Mouse (Mus musculus) gastrocnemius, postnatal 10 days (tissue): ENCODE measurements around the gene Bcl2l12. TPM values are rescaled to one million over a fixed set of nuclear protein-coding genes. Genes with fewer than 3 reads are reported as not detected.

ENCODE experiments used
- DNase-seq: peaks from one replicate; pipeline ENCODE4 v3.0.0; 2021; ENCODE audit warnings: mixed read lengths
- total RNA-seq, 2 experiments: library from RNA; stranded (reverse); gene quantifications; 2 replicates each; pipeline ENCODE4 v1.2.3; 2021

Gene Bcl2l12
- total RNA-seq, 2 experiments from 2014 or later = 10.8 to 14.0 TPM

DNA sequence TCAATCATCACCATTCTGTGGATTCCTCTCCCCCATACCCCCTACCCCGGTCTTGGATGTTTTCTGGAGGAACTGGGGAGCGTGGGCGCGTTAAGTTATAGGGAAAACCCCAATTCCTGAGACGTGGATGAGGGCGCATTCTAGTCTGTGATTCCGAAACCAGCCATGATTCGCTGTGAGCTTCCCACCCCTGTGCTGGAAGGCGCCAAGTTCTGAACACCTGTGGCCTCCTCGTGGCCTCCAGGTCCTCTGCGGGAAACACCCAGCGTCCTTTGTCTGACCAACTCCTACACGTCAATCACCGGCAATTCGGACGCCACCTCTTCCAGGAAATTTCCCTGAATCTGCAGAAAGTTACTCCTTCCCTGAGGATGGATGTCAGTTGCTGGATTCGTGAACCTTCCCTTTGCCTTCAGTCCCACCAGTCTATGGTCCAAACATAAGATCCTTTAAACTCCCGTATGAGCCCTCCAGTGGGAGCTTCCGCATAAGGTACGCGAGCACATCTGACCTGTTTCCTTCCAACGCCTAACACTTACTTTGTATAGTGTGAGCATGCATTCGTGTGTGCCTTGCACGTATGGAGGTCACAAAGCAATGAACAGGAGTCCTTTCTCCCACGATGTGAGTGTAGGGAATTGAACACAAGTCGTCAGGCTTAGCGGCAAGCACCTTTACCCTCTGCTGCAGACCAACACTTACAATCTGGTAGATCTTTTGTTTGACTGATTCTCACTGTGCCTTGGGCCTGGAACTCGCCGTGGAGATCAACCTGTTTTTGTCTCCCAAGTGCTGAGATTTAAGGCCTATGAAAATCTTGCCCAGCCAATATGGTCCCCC is 11.4 kb downstream of the Bcl2l12 start:
- DNase-seq = no peak

DNA sequence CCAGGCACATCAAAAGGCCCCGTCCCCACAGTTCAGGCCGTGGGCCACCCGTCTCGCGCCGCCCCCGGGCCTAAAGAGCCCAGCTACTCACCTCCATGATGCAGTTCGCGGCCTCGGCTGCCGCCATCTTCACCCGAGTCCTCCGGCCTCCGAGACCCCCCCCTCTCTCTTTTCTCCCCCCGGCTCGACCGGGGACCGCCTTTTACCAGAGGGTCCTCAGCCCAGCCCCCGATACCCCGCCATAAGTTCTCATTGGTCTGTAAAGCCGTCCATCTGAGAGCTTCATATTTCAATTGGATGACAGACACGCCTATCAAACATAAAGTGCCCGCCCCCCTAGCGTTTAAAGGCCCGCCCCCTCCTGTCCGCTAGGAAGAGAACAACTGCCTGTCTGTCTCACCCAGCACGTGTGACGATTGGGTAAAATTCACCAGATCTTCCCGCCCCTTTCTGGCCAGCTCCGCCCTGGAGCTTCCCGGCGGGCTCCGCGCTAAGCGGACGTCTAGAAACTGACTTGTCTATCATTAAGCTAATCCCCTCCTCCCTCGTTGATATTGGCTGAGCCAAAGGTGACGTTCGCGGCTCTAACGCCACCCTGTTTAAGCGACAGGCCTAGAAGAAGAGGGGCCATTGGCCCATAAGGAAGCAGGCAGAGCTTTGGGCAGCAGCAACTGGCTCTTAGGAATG is 12.2 kb downstream of the Bcl2l12 start, which contains the start of gene Prmt1:
Gene Prmt1 (minus strand): TSS at position 377 of the 687 bp plus-strand sequence.
- DNase-seq = peak; percentile 91

DNA sequence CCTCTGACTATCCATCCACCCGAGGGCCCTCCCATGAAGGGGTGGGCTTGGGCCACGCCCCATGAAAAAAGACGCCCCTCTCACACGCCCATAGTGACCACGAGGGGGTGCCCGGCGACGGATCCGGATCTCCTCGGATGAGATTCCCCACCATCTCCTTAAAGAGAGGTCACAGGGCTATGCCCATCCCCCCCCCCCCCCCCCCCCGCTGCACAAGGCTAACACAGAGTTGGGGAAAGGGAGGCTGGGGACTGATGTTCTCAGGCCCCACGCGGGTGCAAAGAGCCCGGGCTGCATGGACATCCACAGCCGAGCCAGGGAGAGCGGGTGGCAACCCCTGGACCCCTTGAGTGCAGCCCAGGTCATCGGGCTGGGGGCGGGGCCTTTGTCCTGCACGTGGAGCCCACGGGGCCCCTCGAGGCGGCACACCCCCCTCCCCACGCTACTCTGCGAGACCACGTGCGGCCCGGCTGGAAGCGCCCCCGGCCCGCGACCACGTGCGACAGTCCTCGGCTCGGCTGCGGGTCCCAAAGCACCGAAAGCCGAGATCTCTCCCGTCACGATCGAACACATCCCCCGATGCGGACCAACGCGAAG is 12.8 kb downstream of the Bcl2l12 start:
- DNase-seq = peak; percentile 74

DNA sequence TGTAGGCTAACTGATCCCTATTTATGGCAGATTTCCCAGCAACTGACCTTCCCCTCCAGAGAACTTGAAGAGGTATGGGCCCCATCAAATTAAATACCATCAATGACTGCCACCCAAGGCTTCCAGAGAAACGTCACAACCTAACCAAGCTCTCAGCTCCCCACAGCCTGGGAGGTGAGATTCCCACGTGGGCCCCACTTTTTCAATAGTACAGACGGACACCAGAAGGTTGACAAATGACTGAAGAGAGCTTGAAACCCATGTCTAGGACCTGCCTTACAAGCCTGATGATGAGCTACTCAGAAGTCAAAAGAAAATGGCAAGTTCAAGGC is 13.7 kb downstream of the Bcl2l12 start:
- no peak for DNase-seq

DNA sequence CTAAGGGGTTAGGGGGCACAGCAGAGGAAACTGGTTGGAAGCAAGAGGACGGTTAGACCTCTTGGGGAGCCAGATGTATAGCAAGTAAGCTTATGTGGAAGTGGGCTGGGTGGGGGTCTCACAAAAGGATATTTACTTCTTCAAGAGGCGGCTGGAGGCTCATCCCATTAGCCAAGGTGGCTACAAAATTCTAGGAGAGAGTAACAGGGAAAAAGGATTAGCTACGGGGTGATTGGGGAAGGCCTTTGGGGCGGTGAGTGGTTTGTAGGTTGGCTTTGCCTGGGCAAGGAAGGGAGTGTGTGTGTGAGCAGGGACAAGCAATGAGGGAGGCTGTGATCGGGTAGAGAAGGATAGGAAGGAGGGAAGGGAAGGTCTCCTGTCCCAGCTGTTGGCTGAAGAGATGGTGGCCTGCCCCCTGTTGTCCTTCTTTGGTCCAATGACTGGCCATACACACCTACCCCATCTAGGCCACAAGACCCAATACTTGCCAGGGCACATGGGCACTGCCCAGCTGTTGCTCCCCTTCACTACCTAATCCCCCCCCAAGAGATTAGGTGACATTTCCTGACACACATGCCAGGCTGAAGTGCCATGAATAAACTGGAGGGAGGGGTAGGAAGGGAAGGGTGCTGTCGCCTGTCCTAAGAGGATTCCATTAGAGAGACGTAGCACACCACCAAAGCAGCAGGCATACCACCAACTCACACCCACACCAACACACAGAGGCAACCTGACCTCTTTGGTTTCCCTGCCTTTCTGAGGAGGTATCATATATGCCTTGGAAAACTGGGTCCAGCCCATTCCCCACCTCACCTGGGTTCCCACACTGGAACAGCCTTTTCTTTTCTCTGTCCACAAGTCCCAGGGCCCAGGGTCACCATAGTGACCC is 14.3 kb downstream of the Bcl2l12 start:
- no peak for DNase-seq

DNA sequence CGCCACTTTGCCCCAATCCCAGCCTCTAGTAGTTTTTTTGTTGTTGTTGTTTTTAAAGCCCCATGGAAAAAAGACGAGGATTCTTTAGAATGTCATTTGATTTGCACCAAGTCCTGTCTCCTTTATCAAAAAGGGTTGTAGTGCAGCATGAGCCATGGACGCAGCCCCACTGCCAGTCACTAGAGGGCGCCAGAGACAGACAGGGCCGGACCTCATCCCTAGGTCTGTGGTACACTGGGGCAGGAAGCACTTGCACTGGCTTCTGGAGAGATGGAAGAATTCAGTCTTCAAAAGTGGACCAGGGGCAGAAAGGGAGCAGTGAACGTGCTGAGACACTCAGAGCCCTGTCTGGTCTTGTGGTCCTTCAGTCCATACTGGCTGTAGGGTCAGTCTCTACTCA is 15.4 kb downstream of the Bcl2l12 start:
- DNase-seq = peak; percentile 93

DNA sequence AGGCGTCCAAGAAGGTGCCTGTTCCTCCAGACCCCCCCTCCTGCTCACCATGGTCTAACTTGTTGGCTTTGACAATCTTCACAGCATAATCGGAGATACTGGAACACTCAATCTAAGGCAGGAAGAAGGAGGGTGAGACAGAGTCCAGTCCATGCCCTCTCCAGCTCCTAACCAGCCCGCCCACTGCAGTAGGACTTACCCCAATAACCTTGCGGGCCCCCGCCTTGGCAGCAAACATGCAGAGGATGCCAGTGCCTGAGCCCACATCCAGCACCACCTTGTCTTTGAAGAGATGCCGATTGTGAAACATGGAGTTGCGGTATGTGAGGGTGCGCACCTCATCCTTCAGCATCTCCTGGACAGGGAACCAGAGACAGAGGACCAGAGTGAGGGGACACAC is 17.0 kb downstream of the Bcl2l12 start:
- no peak for DNase-seq

DNA sequence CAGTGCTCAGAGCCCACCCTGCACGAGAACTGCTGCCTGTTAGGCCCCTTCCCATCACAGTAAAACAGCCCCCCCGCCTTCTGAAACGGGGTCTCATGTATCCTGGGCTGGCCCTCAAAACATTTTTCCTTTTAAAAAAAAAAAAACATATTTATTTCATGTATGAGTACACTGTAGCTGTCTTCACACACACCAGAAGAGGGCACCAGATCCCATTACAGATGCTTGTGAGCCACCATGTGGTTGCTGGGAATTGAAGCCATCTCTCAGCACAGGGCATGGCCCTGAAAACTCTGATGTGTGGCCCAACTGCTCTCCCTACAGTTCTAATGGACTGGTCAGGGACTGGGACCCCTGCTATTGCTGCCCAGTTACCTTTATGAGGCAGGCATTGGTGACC is 20.2 kb downstream of the Bcl2l12 start:
- no peak for DNase-seq

DNA sequence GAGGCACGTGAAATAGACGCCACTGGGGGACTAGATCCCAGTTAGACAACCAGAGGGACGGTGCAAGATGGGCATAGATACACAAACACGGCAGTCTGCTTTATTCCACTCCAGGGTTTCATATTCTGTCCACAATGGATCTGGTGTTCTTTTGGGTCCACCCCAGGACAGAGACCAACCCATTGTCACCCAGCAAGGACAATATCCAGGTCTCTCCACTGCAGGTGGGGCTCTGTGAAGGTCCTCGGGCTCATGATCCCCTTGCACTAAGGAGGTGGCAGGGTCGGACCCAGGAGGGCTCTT is 23.4 kb downstream of the Bcl2l12 start:
- DNase-seq = no peak

DNA sequence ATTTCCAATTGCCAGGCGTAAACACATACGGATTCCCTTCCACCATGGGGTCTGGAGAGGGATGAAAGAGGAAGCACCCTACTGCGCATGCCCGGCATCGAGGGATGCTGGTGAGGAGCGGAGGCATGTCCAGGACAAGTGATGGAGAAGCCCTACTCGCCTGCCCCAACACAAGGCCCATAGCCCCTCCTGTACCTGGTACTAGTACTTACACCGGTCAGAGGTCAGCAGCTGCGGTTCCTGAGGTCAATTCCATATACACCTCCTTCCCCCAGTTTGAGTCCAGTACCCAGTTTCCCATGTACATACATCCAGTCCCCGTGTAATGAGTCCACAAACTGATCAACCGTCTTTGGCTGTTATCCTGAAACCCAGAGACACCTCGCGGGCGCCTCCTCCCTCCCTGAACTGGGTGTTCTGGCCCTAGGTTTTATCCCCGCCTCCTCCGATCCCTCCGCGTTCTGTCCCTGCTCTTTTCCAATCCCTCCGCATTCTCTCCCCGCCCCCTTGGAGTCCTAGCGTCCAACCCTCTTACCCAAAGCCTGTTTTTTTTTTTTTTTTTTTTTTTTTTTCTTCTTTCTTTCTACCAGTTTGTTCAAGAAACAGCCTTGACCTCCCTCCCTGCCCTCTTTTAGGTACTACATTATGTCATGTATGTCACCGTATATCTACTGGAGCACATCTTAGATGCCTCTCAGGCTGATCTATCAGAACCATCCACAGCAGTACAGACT is 24.0 kb downstream of the Bcl2l12 start, which contains the start of gene Cpt1c:
Gene Cpt1c (minus strand): TSS at position 469 of the 734 bp plus-strand sequence.
- DNase-seq = peak; percentile 84

DNA sequence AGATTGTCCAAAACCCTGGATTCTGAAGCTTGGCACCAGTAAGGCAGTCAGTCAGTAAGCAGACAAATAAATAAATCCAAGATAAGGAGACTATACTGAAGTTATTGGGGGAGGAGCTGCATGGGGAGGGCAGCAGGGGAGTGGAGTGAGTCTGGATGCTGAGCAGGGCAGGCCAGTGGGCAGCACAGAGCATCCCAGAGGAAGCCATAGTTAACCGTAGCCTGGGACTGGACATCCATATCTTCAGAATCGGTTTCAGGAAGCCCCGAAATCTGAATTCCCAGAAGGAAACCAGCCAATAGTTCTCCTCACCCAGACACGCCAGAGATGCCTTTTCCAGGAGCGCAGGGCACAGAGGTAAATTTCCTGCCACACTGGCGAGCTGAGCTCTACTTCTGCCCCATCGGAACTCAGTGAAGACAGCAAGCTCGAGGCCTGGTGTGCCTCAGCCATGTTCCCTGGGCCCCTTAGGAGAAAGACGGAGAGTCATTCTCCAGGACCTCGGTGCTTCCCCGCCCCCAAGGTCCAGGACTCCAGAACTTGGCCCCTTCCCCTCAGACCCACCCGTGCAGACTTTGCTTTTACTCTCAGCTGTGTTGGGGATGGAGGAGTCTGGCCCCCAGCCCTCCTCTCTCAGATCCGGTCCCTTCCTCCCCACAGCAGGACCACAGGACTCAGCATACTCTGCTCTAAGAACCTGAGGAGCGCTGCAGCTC is 24.9 kb downstream of the Bcl2l12 start:
- DNase-seq = no peak

DNA sequence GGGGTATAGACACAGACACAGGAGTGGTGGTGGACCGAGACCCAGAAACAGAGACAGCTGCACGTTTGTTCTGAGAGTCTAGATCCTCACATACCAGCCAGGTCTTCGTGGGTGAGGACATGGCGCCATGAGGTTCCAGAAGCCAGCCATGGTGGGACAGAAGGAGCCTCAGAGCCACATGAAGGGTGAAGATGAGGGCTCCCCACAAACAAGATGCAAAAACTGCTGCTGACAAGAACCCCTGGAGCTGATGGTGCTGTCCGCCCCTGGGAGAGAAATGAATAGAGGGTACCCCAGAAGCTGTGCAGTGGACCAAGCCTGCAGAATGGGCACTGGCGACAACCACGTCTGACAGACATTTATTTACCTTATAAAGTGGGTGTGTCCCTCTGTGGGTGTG is 27.4 kb downstream of the Bcl2l12 start:
- DNase-seq = no peak

DNA sequence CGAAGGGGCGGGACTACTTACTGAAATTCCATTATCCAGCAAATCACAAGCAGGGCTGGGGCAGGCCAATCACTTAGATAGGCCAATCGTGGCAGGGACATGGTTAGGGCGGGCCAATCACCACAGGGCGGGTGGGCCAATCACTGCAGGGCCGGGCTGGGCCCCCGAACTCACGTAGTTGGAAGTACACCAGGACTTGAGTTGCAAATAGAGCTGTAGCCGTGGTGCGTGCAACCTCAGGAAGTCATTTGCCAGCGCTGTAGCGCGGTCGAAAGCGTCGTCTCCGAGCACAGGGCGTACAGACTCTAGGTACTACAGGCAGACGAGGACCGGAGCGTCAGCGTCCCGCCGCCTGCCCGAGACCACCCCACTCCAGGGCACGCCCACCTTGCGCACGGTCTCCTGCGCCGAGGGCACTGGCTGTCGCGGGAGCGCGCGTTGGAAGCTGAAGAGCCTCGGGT is 28.3 kb downstream of the Bcl2l12 start:
- DNase-seq = peak; percentile 74

DNA sequence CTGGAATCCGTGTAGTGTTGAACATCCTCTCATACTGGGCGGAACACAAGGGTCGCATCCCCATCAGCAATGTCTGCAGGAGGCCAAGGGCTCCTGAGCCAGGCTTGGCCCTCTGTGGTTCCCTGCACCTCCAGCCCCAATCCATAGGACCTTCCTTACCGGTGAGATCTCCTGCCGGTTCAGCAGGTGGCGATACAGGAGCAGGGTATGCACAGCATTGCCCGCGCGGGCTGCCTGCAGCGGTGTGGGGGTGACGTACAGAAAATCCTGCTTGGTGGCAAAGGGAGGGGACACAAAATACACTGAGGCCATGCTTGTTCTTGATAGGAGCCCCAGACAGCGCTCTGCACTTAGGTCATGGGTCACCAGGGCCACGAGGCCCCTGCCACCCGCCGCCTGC is 31.9 kb downstream of the Bcl2l12 start:
- peak; percentile 2 for DNase-seq

DNA sequence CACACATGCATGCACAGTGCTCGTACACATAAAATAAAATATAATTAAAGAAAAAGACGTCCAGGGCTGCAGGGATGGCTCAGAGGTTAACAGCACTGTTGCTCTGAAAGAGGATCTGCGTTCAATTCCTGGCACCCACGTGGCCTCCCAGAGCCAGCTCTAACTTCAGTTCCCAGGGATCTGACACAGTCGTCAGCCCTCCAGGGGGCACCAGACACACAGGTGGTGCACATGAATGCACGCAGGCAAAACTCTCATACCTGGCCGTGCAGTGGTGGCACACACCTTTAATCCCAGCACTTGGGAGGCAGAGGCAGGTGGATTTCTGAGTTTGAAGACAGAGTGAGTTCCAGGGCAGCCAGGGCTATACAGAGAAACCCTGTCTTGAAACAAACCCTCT is 32.5 kb downstream of the Bcl2l12 start:
- DNase-seq = no peak

DNA sequence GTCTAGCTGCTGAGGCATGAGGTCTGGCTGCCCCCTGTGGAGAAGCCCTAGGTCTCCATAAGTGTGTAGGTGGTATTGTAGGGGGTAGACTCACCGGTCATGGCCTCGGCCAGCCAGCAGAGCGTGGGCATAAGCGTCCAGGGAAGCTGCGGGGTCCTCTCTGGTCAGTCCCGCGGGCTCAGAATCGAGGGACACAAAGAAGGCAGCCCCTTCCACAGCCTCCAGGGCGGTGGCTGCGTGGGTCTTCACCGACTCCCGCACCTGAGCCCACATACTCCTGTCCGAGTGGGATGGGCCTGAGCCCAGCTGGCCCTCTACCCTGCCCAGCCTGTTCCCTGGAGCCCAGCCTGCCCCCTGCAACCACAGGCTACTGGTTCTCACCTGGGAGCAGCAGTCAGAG is 33.5 kb downstream of the Bcl2l12 start:
- DNase-seq = no peak

DNA sequence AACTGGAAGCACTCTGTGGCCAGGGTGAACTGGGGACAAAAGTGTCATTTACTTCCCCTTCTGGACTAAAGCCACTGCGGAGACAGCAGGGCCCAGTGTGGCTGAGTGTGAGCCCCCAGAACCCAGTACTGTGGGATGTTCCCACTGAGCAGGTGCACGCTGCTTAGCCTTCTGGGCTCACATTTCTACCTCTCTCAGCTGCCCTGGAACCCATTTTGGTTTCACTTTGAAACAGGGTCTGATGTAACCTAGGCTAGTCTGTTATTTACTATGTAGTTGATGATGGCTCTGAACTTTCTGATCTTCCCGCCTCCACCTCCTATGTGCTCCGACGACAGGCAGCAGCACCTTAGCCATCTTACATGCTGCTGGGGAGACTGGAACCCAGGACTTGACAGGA is 35.7 kb downstream of the Bcl2l12 start:
- DNase-seq = no peak

DNA sequence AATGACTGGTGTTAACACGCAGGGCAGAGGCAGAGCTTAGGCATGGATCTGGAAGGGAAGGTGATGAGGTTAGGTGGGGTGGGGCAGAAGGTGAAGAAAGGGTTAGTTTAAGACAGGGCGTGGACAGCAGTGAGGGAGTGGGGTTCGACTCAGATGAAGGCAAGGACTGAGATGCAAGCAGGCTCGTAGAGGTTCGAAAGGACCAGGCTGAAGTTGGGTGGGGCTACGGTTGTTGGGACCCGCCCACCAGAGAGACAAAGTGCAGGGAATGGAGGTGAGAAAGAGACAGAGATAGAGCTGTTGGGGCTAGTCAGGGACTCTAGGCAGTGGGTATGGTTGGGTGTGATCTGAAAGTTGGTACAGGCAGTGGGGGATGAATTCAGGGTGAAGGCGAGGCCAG is 36.2 kb downstream of the Bcl2l12 start:
- DNase-seq = no peak

DNA sequence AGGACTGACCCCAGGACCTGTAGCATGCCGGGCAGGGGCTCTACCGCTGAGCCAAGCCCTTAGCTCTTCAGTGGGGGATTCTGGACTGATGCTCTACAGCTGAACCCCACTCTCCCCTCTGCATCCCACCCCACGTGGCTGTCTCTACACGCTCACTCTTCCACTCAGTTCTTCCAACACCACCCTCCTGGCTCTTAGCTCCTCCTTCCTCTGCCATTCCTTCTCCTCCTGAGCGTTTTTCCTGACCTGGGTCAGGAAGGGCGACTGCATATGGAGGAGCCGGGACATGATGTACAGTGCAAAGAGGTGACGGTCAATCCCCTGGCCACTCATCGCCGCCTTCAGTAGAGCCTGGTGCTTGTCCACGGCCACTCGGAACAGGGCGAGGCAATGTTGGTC is 38.0 kb downstream of the Bcl2l12 start:
- no peak for DNase-seq

DNA sequence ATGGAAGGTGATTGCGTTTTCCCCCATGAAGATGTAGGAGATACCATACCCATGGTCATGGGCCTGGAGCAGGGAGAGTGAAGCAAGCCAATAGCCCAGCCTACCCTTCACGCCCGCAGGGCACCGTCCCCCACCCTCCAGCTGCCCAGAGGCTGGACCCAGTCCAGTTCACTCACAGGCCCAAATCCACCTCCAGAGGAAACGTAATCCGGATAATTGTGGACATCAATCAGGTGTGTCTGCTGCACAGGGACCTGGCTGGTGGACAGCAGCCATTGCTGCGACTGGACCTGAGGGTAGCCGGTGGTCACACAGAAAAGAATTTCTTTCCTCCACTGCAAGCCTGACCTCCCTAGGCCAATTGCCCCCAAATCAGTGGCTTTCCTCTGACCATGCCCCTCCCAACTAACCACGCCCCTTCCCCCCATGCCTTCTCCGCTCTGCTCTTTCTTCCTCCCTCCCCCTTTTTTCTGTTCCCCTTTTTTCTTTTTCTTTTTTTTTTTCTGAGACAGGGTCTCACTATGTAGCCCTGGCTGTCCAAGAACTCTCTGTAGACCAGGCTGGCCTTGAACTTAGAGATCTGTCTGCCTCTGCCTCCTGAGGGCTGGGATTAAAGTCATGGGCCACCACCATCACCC is 38.5 kb downstream of the Bcl2l12 start:
- DNase-seq = no peak

DNA sequence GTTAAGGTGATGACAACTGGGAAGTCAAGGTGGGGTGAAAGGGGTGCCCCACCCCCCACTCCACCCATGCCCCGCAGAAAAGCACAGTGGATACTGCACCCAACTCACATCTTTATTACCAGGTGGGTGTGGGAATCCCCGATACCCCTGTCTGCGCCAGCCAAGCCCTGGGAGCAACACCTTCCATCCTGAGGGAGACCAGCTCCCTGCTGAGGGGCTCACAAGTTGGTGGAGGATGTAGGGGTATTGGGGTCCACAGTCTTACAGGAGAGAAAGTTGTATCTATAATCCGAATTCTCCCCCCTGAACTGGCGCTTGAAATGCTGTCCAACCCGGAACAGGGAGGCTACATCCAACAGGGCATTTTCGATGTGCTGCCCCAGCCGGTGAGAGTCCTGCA is 39.2 kb downstream of the Bcl2l12 start:
- no peak for DNase-seq
